Comparison of ENCODE assay signal across 15 mouse cellular contexts in the genomic region with DNA sequence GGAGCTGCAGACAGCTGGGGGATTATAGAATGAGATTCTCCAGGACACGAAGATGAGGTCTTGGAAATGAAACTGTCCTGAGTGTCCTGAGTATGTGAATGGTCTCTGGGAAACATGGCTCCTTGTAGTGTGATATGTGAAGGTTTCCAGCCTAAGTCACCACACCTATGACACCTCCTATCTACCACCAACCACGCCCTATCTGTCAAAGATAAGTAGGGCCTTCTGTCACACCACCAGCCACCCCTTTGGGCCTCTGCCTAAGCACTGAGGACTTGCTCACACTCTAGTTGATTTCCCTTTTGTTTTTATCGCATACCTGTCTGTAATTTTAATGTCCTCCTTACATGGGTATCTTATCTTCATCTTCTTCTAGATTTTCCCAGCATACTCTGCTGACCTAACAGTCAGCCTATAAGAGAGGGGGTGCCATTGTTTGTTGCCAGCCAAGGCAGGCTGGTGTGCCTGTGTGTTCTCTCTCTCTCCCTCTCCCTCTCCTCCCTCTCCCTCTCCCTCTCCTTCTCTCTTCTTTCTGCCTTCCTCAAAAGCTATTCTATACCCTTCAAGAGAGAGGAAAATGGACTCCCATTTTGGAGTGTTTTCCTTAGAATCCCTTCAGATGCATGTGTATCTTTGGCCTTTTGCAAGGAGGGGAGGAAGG. TPM values are rescaled to one million over a fixed set of nuclear protein-coding genes. Genes with fewer than 3 reads are reported as not detected.
A peak's percentile ranks its signal among the peaks of the same experiment; 100 is the strongest.
DNase-seq lines count a peak whose midpoint lies in the region; ATAC-seq lines count a peak whose summit lies in the region.
"Had no signal": no experiment of that assay in that cellular context is flagged by ENCODE, and none has a peak within 500 bp of the region (broad histone marks: within the 10 kb centered on the region; RNA-seq: fewer than 3 reads in every experiment).

No protein-coding gene starts in this region.

- no peaks in the 10 kb centered on the region for H3K27me3 ChIP-seq in heart, embryonic 11.5 days (ENCODE audit: control insufficient read depth, insufficient read depth, low read length)
- H3K27me3 ChIP-seq in erythroblast, embryonic 14.5 days (ENCODE audit: control insufficient read depth): no peaks in the 10 kb centered on the region
- H3K27me3 ChIP-seq in liver, embryonic 15.5 days: no peaks in the 10 kb centered on the region
- H3K27me3 ChIP-seq in forebrain, embryonic 12.5 days: no peaks in the 10 kb centered on the region
- H3K27me3 ChIP-seq in forebrain, embryonic 15.5 days: no peaks in the 10 kb centered on the region

- H3K4me3 ChIP-seq in heart, embryonic 11.5 days (ENCODE audit: low read depth, low read length): no peak overlapping the region
- peak overlapping the region; percentile 47 for H3K4me3 ChIP-seq in erythroblast, embryonic 14.5 days (replicated peaks)
- H3K4me3 ChIP-seq in liver, embryonic 15.5 days (replicated peaks): 0 out of 2 replicates have a peak overlapping the region, but pooled peaks have one; percentile 18
- H3K4me3 ChIP-seq in forebrain, embryonic 12.5 days (replicated peaks): no peak overlapping the region
- no peak overlapping the region for H3K4me3 ChIP-seq in forebrain, embryonic 15.5 days

- 70% methylated on average over 3 of the region's 3 CpGs for WGBS in heart, embryonic 11.5 days (ENCODE audit: insufficient replicate concordance)
- WGBS in liver, embryonic 15.5 days (ENCODE audit: insufficient replicate concordance): 24% methylated on average over 3 of the region's 3 CpGs
- 78% methylated on average over 3 of the region's 3 CpGs for WGBS in forebrain, embryonic 12.5 days
- 80% methylated on average over 3 of the region's 3 CpGs for WGBS in forebrain, embryonic 15.5 days

- H3K4me1 ChIP-seq in heart, embryonic 11.5 days (ENCODE audit: control insufficient read depth, insufficient read depth, low read length): no peaks in the 10 kb centered on the region
- peaks cover 70% of the 10 kb centered on the region for H3K4me1 ChIP-seq in erythroblast, embryonic 14.5 days (ENCODE audit: control insufficient read depth)
- H3K4me1 ChIP-seq in liver, embryonic 15.5 days (replicated peaks): peaks cover 31% of the 10 kb centered on the region
- H3K4me1 ChIP-seq in forebrain, embryonic 12.5 days: no peaks in the 10 kb centered on the region
- H3K4me1 ChIP-seq in forebrain, embryonic 15.5 days: no peaks in the 10 kb centered on the region

- H3K36me3 ChIP-seq in heart, embryonic 11.5 days (ENCODE audit: control insufficient read depth, insufficient read depth, low read length): no peaks in the 10 kb centered on the region
- H3K36me3 ChIP-seq in erythroblast, embryonic 14.5 days (ENCODE audit: control insufficient read depth): peaks cover 52% of the 10 kb centered on the region
- H3K36me3 ChIP-seq in liver, embryonic 15.5 days (replicated peaks): no peaks in the 10 kb centered on the region; the same call in 1 of the 2 replicates
- no peaks in the 10 kb centered on the region for H3K36me3 ChIP-seq in forebrain, embryonic 12.5 days (replicated peaks)
- H3K36me3 ChIP-seq in forebrain, embryonic 15.5 days: no peaks in the 10 kb centered on the region

- DNase-seq in heart, postnatal 36 days: no peak
- DNase-seq in CD4-positive, CD25-positive, alpha-beta regulatory T cell, adult 2 months (ENCODE audit: low read depth, low spot score): peak; percentile 12
- no peak for DNase-seq in right cerebral cortex, adult 2 months (ENCODE audit: low spot score in 2 of 2)
- DNase-seq: adrenal gland, postnatal 36 days; cerebellum, adult 11 months; heart, postnatal 10 days; kidney, postnatal 10 days; layer of hippocampus, adult 9-11 months; lung, adult 2 months had no signal

- no peak overlapping the region for H3K27ac ChIP-seq in heart, embryonic 11.5 days (ENCODE audit: low read depth, low read length)
- H3K27ac ChIP-seq in liver, embryonic 15.5 days (replicated peaks): peak overlapping the region; percentile 80
- no peak overlapping the region for H3K27ac ChIP-seq in forebrain, embryonic 12.5 days
- no peak overlapping the region for H3K27ac ChIP-seq in forebrain, embryonic 15.5 days (replicated peaks)
- H3K27ac ChIP-seq: macrophage had no signal

- no peak overlapping the region for H3K9ac ChIP-seq in heart, embryonic 11.5 days (ENCODE audit: low read depth, low read length)
- no peak overlapping the region for H3K9ac ChIP-seq in liver, embryonic 15.5 days
- H3K9ac ChIP-seq in forebrain, embryonic 12.5 days: no peak overlapping the region
- no peak overlapping the region for H3K9ac ChIP-seq in forebrain, embryonic 15.5 days (replicated peaks)

- H3K9me3 ChIP-seq in heart, embryonic 11.5 days (replicated peaks; ENCODE audit: control insufficient read depth, low read length): no peaks in the 10 kb centered on the region
- H3K9me3 ChIP-seq in erythroblast, embryonic 14.5 days (ENCODE audit: control insufficient read depth, low read length): no peaks in the 10 kb centered on the region
- no peaks in the 10 kb centered on the region for H3K9me3 ChIP-seq in liver, embryonic 15.5 days (replicated peaks)
- no peaks in the 10 kb centered on the region for H3K9me3 ChIP-seq in forebrain, embryonic 12.5 days
- H3K9me3 ChIP-seq in forebrain, embryonic 15.5 days: no peaks in the 10 kb centered on the region

- ATAC-seq in heart, embryonic 11.5 days (replicated peaks; ENCODE audit: insufficient number of reproducible peaks, low FRiP score, low TSS enrichment): peak; percentile 74
- peak; percentile 99 for ATAC-seq in liver, embryonic 15.5 days (ENCODE audit: insufficient read depth)
- ATAC-seq in forebrain, embryonic 12.5 days (ENCODE audit: low FRiP score): no peak
- ATAC-seq in forebrain, embryonic 15.5 days (replicated peaks): no peak

- no peak overlapping the region for H3K4me2 ChIP-seq in heart, embryonic 11.5 days
- peak overlapping the region; percentile 55 for H3K4me2 ChIP-seq in liver, embryonic 15.5 days
- H3K4me2 ChIP-seq in forebrain, embryonic 12.5 days: no peak overlapping the region
- H3K4me2 ChIP-seq in forebrain, embryonic 15.5 days (replicated peaks): no peak overlapping the region

- intact Hi-C loops in heart, postnatal 36 days (cut with DNase I): no loop called here

RNA-seq across cellular contexts. Expression of a gene that starts 18.2 kb away (rescaled TPM):
- polyA plus RNA-seq in heart, embryonic 11.5 days (2014; fragmentation: Nextera tagmentation; extraction: Ambion mirVana): 21.7 and 31.4 TPM in 2 replicates
- 10 to 100 TPM; 59.6 to 66.1 TPM for total RNA-seq in heart, postnatal 36 days (2021)
- 0.58 and 0.65 TPM in 2 replicates for polyA plus RNA-seq in erythroblast, embryonic 14.5 days (2012)
- 10.8 and 11.6 TPM in 2 replicates for polyA plus RNA-seq in liver, embryonic 15.5 days (2015; fragmentation: Nextera tagmentation; extraction: Ambion mirVana)
- 38.1 and 40.7 TPM in 2 replicates for polyA plus RNA-seq in forebrain, embryonic 12.5 days (2016; fragmentation: Nextera tagmentation; extraction: Ambion mirVana)
- 60.1 and 60.3 TPM in 2 replicates for polyA plus RNA-seq in forebrain, embryonic 15.5 days (2015; fragmentation: Nextera tagmentation; extraction: Ambion mirVana)

Comparison
In these comparisons a context has a peak if more than half of its experiments do, and no peak if none do; other contexts are left out.
1. ATAC-seq: peak in heart, embryonic 11.5 days (single experiment) and liver, embryonic 15.5 days (single experiment); none in forebrain, embryonic 12.5 days (single experiment) and forebrain, embryonic 15.5 days (single experiment).
2. H3K4me3 ChIP-seq: peak in erythroblast, embryonic 14.5 days (single experiment) and liver, embryonic 15.5 days (single experiment); none in heart, embryonic 11.5 days (single experiment), forebrain, embryonic 12.5 days (single experiment) and forebrain, embryonic 15.5 days (single experiment).